Mouse (Mus musculus) intestine, postnatal 0 days (tissue): ENCODE data around the gene Cfap57. TPM values are rescaled to one million over a fixed set of nuclear protein-coding genes. Genes with fewer than 3 reads are reported as not detected.

Experiments used
- ATAC-seq: fragments of 200-750 bp; cut with Nextera tagmentation; 2 replicates; pipeline ENCODE4 v1.8.0; 2017; ENCODE audit warnings: mild to moderate bottlenecking, moderate TSS enrichment, moderate library complexity
- H3K27ac ChIP-seq: fragments of 300-500 bp; sonication (generic); 2 replicates; pipeline ENCODE4 v1.5.1; 2014; ENCODE audit warnings: mild to moderate bottlenecking, low read depth, low read length, moderate library complexity
- H3K27me3 ChIP-seq: fragments of 300-500 bp; sonication (generic); replicated peaks from 2 replicates; pipeline ENCODE4 v1.6.1; 2014; ENCODE audit warnings: low read length, mixed read lengths; ENCODE audit not compliant: control insufficient read depth, insufficient read depth
- H3K36me3 ChIP-seq: fragments of 300-500 bp; sonication (generic); 2 replicates; pipeline ENCODE4 v1.6.1; 2014; ENCODE audit warnings: mild to moderate bottlenecking, moderate library complexity; ENCODE audit not compliant: control insufficient read depth, insufficient read depth
- H3K4me1 ChIP-seq: fragments of 300-500 bp; sonication (generic); replicated peaks from 2 replicates; pipeline ENCODE4 v1.6.1; 2014; ENCODE audit warnings: antibody characterized with exemption, low read length, mixed read lengths; ENCODE audit not compliant: control insufficient read depth, insufficient read depth
- H3K4me2 ChIP-seq: fragments of 300-500 bp; sonication (generic); replicated peaks from 2 replicates; pipeline ENCODE4 v1.6.1; 2014; ENCODE audit warnings: low read depth, mild to moderate bottlenecking, moderate library complexity
- H3K4me3 ChIP-seq: fragments of 300-500 bp; sonication (generic); 2 replicates; pipeline ENCODE4 v1.5.1; 2014; ENCODE audit warnings: low read depth, low read length
- H3K9ac ChIP-seq: fragments of 300-500 bp; sonication (generic); 2 replicates; pipeline ENCODE4 v1.6.1; 2014; ENCODE audit warnings: mild to moderate bottlenecking, low read depth, low read length
- H3K9me3 ChIP-seq: fragments of 300-500 bp; sonication (generic); 2 replicates; pipeline ENCODE4 v1.6.1; 2016; ENCODE audit warnings: mixed run types; ENCODE audit not compliant: control insufficient read depth
- CTCF ChIP-seq: sonication (generic); IDR thresholded peaks from 2 replicates; pipeline ENCODE4 v1.5.1; 2016; ENCODE audit warnings: low read depth, mild to moderate bottlenecking, control low read depth, antibody characterized with exemption, moderate library complexity
- WGBS: fragments of 180-500 bp; shearing (Covaris S2); extraction: QIAGEN DNeasy Blood & Tissue Kit; methylation state at CpG from one replicate; pipeline ENCODE4 v1.1.7; 2014; 5-methylcytosine and 5-hydroxymethylcytosine counted together
- polyA plus RNA-seq: library from polyadenylated mRNA; unstranded; fragments of >200 nt; fragmentation: Nextera tagmentation; extraction: Ambion mirVana; gene quantifications from 2 replicates; pipeline ENCODE4 v1.2.1, GENCODE M21; 2015

The Cfap57 gene
- polyA plus RNA-seq, 1 experiment from 2014 or later: 0.29 TPM

GRCm38 (mm10) chr4:118582629-118583028, 37.9 kb downstream of the Cfap57 start:
- Histone ChIP-seq H3K27me3 (no peaks in the 10 kb centered on the region), H3K4me2 (no peak overlapping the region), H3K9me3 (no peaks in the 10 kb centered on the region), H3K36me3 (no peaks in the 10 kb centered on the region), H3K4me3 (no peak overlapping the region), H3K27ac (no peak overlapping the region), H3K9ac (no peak overlapping the region), H3K4me1 (no peaks in the 10 kb centered on the region)
- ATAC-seq: no peak
- 93% methylated on average over 8 of the region's 8 CpGs for WGBS
- peak; percentile 37; the same call in 1 of the 2 replicates for TF ChIP-seq CTCF

GRCm38 (mm10) chr4:118581508-118581907, 39.1 kb downstream of the Cfap57 start:
- no peaks in the 10 kb centered on the region for H3K27me3 ChIP-seq
- 57% methylated on average over 11 of the region's 11 CpGs for WGBS
- ATAC-seq: no peak
- TF ChIP-seq CTCF: no peak
- H3K4me1 ChIP-seq: no peaks in the 10 kb centered on the region
- H3K9ac ChIP-seq: no peak overlapping the region
- H3K4me2 ChIP-seq: no peak overlapping the region
- no peak overlapping the region for H3K27ac ChIP-seq
- no peaks in the 10 kb centered on the region for H3K36me3 ChIP-seq
- no peaks in the 10 kb centered on the region for H3K9me3 ChIP-seq
- no peak overlapping the region for H3K4me3 ChIP-seq

GRCm38 (mm10) chr4:118579313-118579712, 41.3 kb downstream of the Cfap57 start:
- Histone ChIP-seq H3K27me3 (no peaks in the 10 kb centered on the region), H3K4me3 (no peak overlapping the region), H3K4me1 (no peaks in the 10 kb centered on the region), H3K27ac (no peak overlapping the region), H3K9me3 (no peaks in the 10 kb centered on the region), H3K9ac (no peak overlapping the region), H3K36me3 (no peaks in the 10 kb centered on the region), H3K4me2 (no peak overlapping the region)
- no peak for ATAC-seq
- WGBS: 41% methylated on average over 13 of the region's 13 CpGs
- peak; percentile 73 for TF ChIP-seq CTCF

GRCm38 (mm10) chr4:118576097-118576496, 44.5 kb downstream of the Cfap57 start:
- Histone ChIP-seq H3K4me2 (no peak overlapping the region), H3K9ac (no peak overlapping the region), H3K4me1 (no peaks in the 10 kb centered on the region), H3K4me3 (no peak overlapping the region), H3K36me3 (no peaks in the 10 kb centered on the region), H3K27me3 (no peaks in the 10 kb centered on the region), H3K27ac (no peak overlapping the region), H3K9me3 (no peaks in the 10 kb centered on the region)
- 0 out of 2 replicates have a peak, but pooled peaks have one; percentile 31 for ATAC-seq
- 4% methylated on average over 6 of the region's 6 CpGs for WGBS
- TF ChIP-seq CTCF: peak; percentile 96

GRCm38 (mm10) chr4:118571441-118571840, 49.1 kb downstream of the Cfap57 start:
- Histone ChIP-seq H3K9me3 (no peaks in the 10 kb centered on the region), H3K4me2 (no peak overlapping the region), H3K4me1 (no peaks in the 10 kb centered on the region), H3K27me3 (no peaks in the 10 kb centered on the region), H3K36me3 (no peaks in the 10 kb centered on the region), H3K27ac (no peak overlapping the region), H3K9ac (no peak overlapping the region), H3K4me3 (no peak overlapping the region)
- no peak for ATAC-seq
- WGBS: 76% methylated on average over 15 of the region's 15 CpGs
- TF ChIP-seq CTCF: no peak

GRCm38 (mm10) chr4:118569320-118569719, 51.3 kb downstream of the Cfap57 start:
- H3K27me3 ChIP-seq: no peaks in the 10 kb centered on the region
- no peak overlapping the region for H3K27ac ChIP-seq
- peak overlapping the region; percentile 40 for H3K4me2 ChIP-seq
- peak; percentile 54; the same call in 1 of the 2 replicates for ATAC-seq
- TF ChIP-seq CTCF: no peak
- H3K4me3 ChIP-seq: no peak overlapping the region
- H3K9ac ChIP-seq: no peak overlapping the region
- H3K36me3 ChIP-seq: no peaks in the 10 kb centered on the region
- no peaks in the 10 kb centered on the region for H3K4me1 ChIP-seq
- no peaks in the 10 kb centered on the region for H3K9me3 ChIP-seq
- WGBS: 53% methylated on average over 23 of the region's 23 CpGs

- Histone ChIP-seq H3K27me3 (no peaks in the 10 kb centered on the region), H3K9ac (no peak overlapping the region), H3K4me3 (no peak overlapping the region), H3K9me3 (no peaks in the 10 kb centered on the region), H3K36me3 (no peaks in the 10 kb centered on the region), H3K4me2 (peak overlapping the region; percentile 40), H3K4me1 (no peaks in the 10 kb centered on the region), H3K27ac (no peak overlapping the region)
- no peak for ATAC-seq
- TF ChIP-seq CTCF: no peak
- 32% methylated on average over 10 of the region's 10 CpGs for WGBS
These were observed 51.9 kb downstream of the Cfap57 start for GRCm38 (mm10) chr4:118568709-118569108.
